Comparison of ENCODE assay signal across 9 mouse cellular contexts in the genomic region with DNA sequence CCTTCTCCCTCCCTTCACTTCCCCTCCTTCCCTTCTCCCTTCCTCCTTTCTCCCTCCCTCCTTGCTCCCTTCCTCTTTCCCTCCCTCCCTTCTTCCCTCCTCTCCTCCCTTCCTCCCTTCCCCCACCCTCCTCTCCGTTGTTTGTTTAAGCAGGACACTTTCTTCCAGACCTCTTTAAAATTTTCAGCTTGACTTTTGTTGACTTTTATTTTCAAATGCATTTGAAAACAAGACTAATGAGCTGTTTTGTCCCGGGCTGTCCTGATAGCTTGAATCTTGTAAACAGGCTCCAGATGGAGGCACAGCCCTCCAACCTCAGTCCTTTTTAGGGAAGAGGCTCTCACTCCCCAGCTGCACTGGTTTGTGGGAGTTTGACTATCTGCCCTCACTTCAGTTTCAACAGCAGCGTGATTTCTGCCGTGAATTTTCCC.
DNase-seq lines count a peak whose midpoint lies in the region; ATAC-seq lines count a peak whose summit lies in the region.
"Had no signal": no experiment of that assay in that cellular context is flagged by ENCODE, and none has a peak within 500 bp of the region (broad histone marks: within the 10 kb centered on the region; RNA-seq: fewer than 3 reads in every experiment).

No protein-coding gene starts in this region.

- peak overlapping the region; percentile 66 for H3K27ac ChIP-seq in brown adipose tissue, adult 24 weeks (replicated peaks; ENCODE audit: low read depth, low read length)
- H3K27ac ChIP-seq in embryonic facial prominence, embryonic 13.5 days = peak overlapping the region; percentile 64; the same call in 1 of the 2 replicates
- H3K27ac ChIP-seq in intestine, embryonic 15.5 days = peak overlapping the region; percentile 75
- H3K27ac ChIP-seq in lung, embryonic 16.5 days (ENCODE audit: low read length) = peak overlapping the region; percentile 91

- H3K4me1 ChIP-seq in brown adipose tissue, adult 24 weeks (ENCODE audit: control insufficient read depth, insufficient read depth, insufficient read length, low read length) = no peaks in the 10 kb centered on the region
- peaks cover 22% of the 10 kb centered on the region for H3K4me1 ChIP-seq in embryonic facial prominence, embryonic 13.5 days
- peaks cover 23% of the 10 kb centered on the region for H3K4me1 ChIP-seq in intestine, embryonic 15.5 days (replicated peaks)
- H3K4me1 ChIP-seq in lung, embryonic 16.5 days (replicated peaks; ENCODE audit: control insufficient read depth, insufficient read depth, low read length) = peaks cover 26% of the 10 kb centered on the region

- no peak for ATAC-seq in embryonic facial prominence, embryonic 13.5 days (ENCODE audit: insufficient number of reproducible peaks, insufficient read depth, low FRiP score, low TSS enrichment, low read depth)
- peak; percentile 65 for ATAC-seq in intestine, embryonic 15.5 days
- peak; percentile 92 for ATAC-seq in lung, embryonic 16.5 days (ENCODE audit: low read depth)
- ATAC-seq in cerebellum, adult (ENCODE audit: insufficient number of reproducible peaks, low FRiP score, low TSS enrichment) = no peak

- no peaks in the 10 kb centered on the region for H3K27me3 ChIP-seq in embryonic facial prominence, embryonic 13.5 days
- no peaks in the 10 kb centered on the region for H3K27me3 ChIP-seq in intestine, embryonic 15.5 days (replicated peaks)
- H3K27me3 ChIP-seq in lung, embryonic 16.5 days (ENCODE audit: control insufficient read depth, insufficient read depth, low read depth, low read length) = no peaks in the 10 kb centered on the region

- H3K9ac ChIP-seq in embryonic facial prominence, embryonic 13.5 days = no peak overlapping the region
- no peak overlapping the region for H3K9ac ChIP-seq in intestine, embryonic 15.5 days
- H3K9ac ChIP-seq in lung, embryonic 16.5 days (ENCODE audit: low read length) = 0 out of 2 replicates have a peak overlapping the region, but pooled peaks have one; percentile 26

- H3K4me3 ChIP-seq in brown adipose tissue, adult 24 weeks (ENCODE audit: insufficient read depth, low read depth, low read length) = no peak overlapping the region
- H3K4me3 ChIP-seq in embryonic facial prominence, embryonic 13.5 days = no peak overlapping the region
- H3K4me3 ChIP-seq in intestine, embryonic 15.5 days (replicated peaks) = no peak overlapping the region
- H3K4me3 ChIP-seq in lung, embryonic 16.5 days (ENCODE audit: low read length) = no peak overlapping the region

- H3K4me2 ChIP-seq in embryonic facial prominence, embryonic 13.5 days = peak overlapping the region; percentile 11; the same call in 1 of the 2 replicates
- H3K4me2 ChIP-seq in intestine, embryonic 15.5 days (replicated peaks) = no peak overlapping the region
- H3K4me2 ChIP-seq in lung, embryonic 16.5 days (ENCODE audit: low read depth, low read length) = no peak overlapping the region

- no peaks in the 10 kb centered on the region for H3K9me3 ChIP-seq in embryonic facial prominence, embryonic 13.5 days
- H3K9me3 ChIP-seq in intestine, embryonic 15.5 days = no peaks in the 10 kb centered on the region
- no peaks in the 10 kb centered on the region for H3K9me3 ChIP-seq in lung, embryonic 16.5 days (ENCODE audit: control insufficient read depth, low read length)

- H3K36me3 ChIP-seq in embryonic facial prominence, embryonic 13.5 days = no peaks in the 10 kb centered on the region
- no peaks in the 10 kb centered on the region for H3K36me3 ChIP-seq in intestine, embryonic 15.5 days
- H3K36me3 ChIP-seq in lung, embryonic 16.5 days (ENCODE audit: control insufficient read depth, insufficient read depth, low read length) = no peaks in the 10 kb centered on the region

- DNase-seq in layer of hippocampus, adult 9-10 months (ENCODE audit: low spot score) = no peak
- DNase-seq in cerebellum, adult 9-11 months = no peak
- DNase-seq: adrenal gland, postnatal 36 days; cerebellum, postnatal 36 days had no signal

- 18% methylated on average over 4 of the region's 4 CpGs for WGBS in embryonic facial prominence, embryonic 13.5 days
- WGBS in intestine, embryonic 15.5 days = 19% methylated on average over 4 of the region's 4 CpGs
- WGBS in lung, embryonic 16.5 days = 4% methylated on average over 4 of the region's 4 CpGs

Comparison
In these comparisons a context has a peak if more than half of its experiments do, and no peak if none do; other contexts are left out.
1. ATAC-seq: peak in intestine, embryonic 15.5 days (single experiment) and lung, embryonic 16.5 days (single experiment); none in embryonic facial prominence, embryonic 13.5 days (single experiment) and cerebellum, adult (single experiment).
2. Peak in every context shown above with its lines, with median percentiles within 50 percentile points of each other: H3K27ac ChIP-seq.